ENCODE assay signal across 8 mouse cellular contexts in the genomic region with DNA sequence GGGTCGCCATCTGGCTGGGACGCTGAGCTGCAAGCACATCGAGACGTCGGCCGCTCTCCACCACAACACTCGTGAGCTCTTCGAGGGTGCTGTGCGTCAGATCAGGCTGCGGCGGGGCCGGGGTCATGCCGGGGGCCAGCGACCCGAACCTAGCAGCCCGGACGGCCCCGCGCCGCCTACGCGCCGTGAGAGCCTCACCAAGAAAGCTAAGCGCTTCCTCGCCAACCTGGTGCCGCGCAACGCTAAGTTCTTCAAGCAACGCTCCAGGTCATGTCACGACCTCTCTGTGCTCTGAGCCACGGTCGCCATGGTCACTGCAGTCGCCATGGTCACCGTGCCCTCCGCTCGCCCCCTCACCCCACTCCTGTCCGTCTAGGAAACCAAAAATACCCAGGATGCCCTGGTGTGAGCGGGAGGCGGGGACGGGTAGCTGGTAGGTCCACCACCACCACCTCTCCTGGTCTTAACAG. TPM values are rescaled to one million over a fixed set of nuclear protein-coding genes. Genes with fewer than 3 reads are reported as not detected.
DNase-seq lines count a peak whose midpoint lies in the region; ATAC-seq lines count a peak whose summit lies in the region.

No protein-coding gene starts in this region.

- H3K27me3 ChIP-seq in heart, embryonic 16.5 days (ENCODE audit: control insufficient read depth, insufficient read depth, low read length) = 0 out of 2 replicates have a peak, but pooled peaks cover 9% of the 10 kb centered on the region
- H3K27me3 ChIP-seq in midbrain, embryonic 15.5 days (replicated peaks) = peaks cover 12% of the 10 kb centered on the region

- peak overlapping the region; percentile 81 for H3K4me2 ChIP-seq in heart, embryonic 16.5 days (ENCODE audit: low read depth, low read length)
- H3K4me2 ChIP-seq in midbrain, embryonic 15.5 days = peak overlapping the region; percentile 46

- H3K4me1 ChIP-seq in heart, embryonic 16.5 days (ENCODE audit: control insufficient read depth, insufficient read depth, low read length) = peaks cover 9% of the 10 kb centered on the region; the same call in 1 of the 2 replicates
- peaks cover 29% of the 10 kb centered on the region for H3K4me1 ChIP-seq in midbrain, embryonic 15.5 days

- H3K36me3 ChIP-seq in heart, embryonic 16.5 days (ENCODE audit: control insufficient read depth, insufficient read depth) = no peaks in the 10 kb centered on the region
- no peaks in the 10 kb centered on the region for H3K36me3 ChIP-seq in midbrain, embryonic 15.5 days (replicated peaks)

- peak; percentile 25; the same call in 1 of the 2 replicates for ATAC-seq in heart, embryonic 16.5 days (replicated peaks; ENCODE audit: extremely low read depth, insufficient read depth, low FRiP score)
- no peak for ATAC-seq in midbrain, embryonic 15.5 days (replicated peaks)

- 1% methylated on average over 40 of the region's 40 CpGs for WGBS in heart, embryonic 16.5 days
- WGBS in midbrain, embryonic 15.5 days = 5% methylated on average over 40 of the region's 40 CpGs

- H3K27ac ChIP-seq in heart, embryonic 16.5 days (ENCODE audit: low read length) = no peak overlapping the region
- H3K27ac ChIP-seq in midbrain, embryonic 15.5 days = no peak overlapping the region

- H3K4me3 ChIP-seq in heart, embryonic 16.5 days (ENCODE audit: low read length) = peak overlapping the region; percentile 63
- peak overlapping the region; percentile 27 for H3K4me3 ChIP-seq in midbrain, embryonic 15.5 days

- peak overlapping the region; percentile 79 for H3K9ac ChIP-seq in heart, embryonic 16.5 days (ENCODE audit: low read length)
- peak overlapping the region; percentile 36; the same call in 1 of the 2 replicates for H3K9ac ChIP-seq in midbrain, embryonic 15.5 days

- 0 out of 2 replicates have a peak, but pooled peaks cover 2% of the 10 kb centered on the region for H3K9me3 ChIP-seq in heart, embryonic 16.5 days (replicated peaks; ENCODE audit: control insufficient read depth, low read length)
- no peaks in the 10 kb centered on the region for H3K9me3 ChIP-seq in midbrain, embryonic 15.5 days

- peak; percentile 90 for DNase-seq in heart, adult 11 months
- DNase-seq in heart, adult 9 months (ENCODE audit: low spot score in 2 of 2) = no peak
- peak; percentile 49 for DNase-seq in adrenal gland, postnatal 25 days
- peak; percentile 75 to 84 for DNase-seq in kidney, postnatal 4 days
- peak; percentile 55 for DNase-seq in thymus, postnatal 25 days
- no peak for DNase-seq in urinary bladder, adult 2 months (ENCODE audit: low spot score)

RNA-seq across cellular contexts. Expression of gene Rem2, which starts 3.6 kb away (rescaled TPM):
- total RNA-seq in adrenal gland, postnatal 25 days (2021) = 0.64 and 0.67 TPM in 2 replicates
- 0.59 and 2.2 TPM in 2 replicates for polyA plus RNA-seq in heart, embryonic 16.5 days (2015; fragmentation: Nextera tagmentation; extraction: Ambion mirVana)
- polyA plus RNA-seq in midbrain, embryonic 15.5 days (2015; fragmentation: Nextera tagmentation; extraction: Ambion mirVana) = 45.2 and 47.1 TPM in 2 replicates
- 0.28 and 0.32 TPM in 2 replicates for polyA plus RNA-seq in urinary bladder, adult 2 months (2012; rRNA removed)

RNA-seq across cellular contexts. Expression of gene Lrp10, which starts 15.5 kb away (rescaled TPM):
- 109 and 130 TPM in 2 replicates for total RNA-seq in adrenal gland, postnatal 25 days (2021)
- 45.8 and 52.0 TPM in 2 replicates for polyA plus RNA-seq in heart, embryonic 16.5 days (2015; fragmentation: Nextera tagmentation; extraction: Ambion mirVana)
- 28.9 and 31.4 TPM in 2 replicates for polyA plus RNA-seq in midbrain, embryonic 15.5 days (2015; fragmentation: Nextera tagmentation; extraction: Ambion mirVana)
- polyA plus RNA-seq in urinary bladder, adult 2 months (2012; rRNA removed) = 81.0 and 93.8 TPM in 2 replicates

RNA-seq across cellular contexts. Expression of gene Prmt5, which starts 37.8 kb away (rescaled TPM):
- total RNA-seq in adrenal gland, postnatal 25 days (2021) = 46.6 and 48.6 TPM in 2 replicates
- 55.3 and 57.8 TPM in 2 replicates for polyA plus RNA-seq in heart, embryonic 16.5 days (2015; fragmentation: Nextera tagmentation; extraction: Ambion mirVana)
- polyA plus RNA-seq in midbrain, embryonic 15.5 days (2015; fragmentation: Nextera tagmentation; extraction: Ambion mirVana) = 99.8 and 102 TPM in 2 replicates
- polyA plus RNA-seq in urinary bladder, adult 2 months (2012; rRNA removed) = 38.1 and 40.2 TPM in 2 replicates

RNA-seq across cellular contexts. Expression of gene Mmp14, which starts 48.1 kb away (rescaled TPM):
- total RNA-seq in adrenal gland, postnatal 25 days (2021) = 56.4 and 68.5 TPM in 2 replicates
- 89.5 and 99.5 TPM in 2 replicates for polyA plus RNA-seq in heart, embryonic 16.5 days (2015; fragmentation: Nextera tagmentation; extraction: Ambion mirVana)
- polyA plus RNA-seq in midbrain, embryonic 15.5 days (2015; fragmentation: Nextera tagmentation; extraction: Ambion mirVana) = 45.4 and 51.0 TPM in 2 replicates
- polyA plus RNA-seq in urinary bladder, adult 2 months (2012; rRNA removed) = 202 and 226 TPM in 2 replicates

RNA-seq across cellular contexts. Expression of gene Mrpl52, which starts 52.8 kb away (rescaled TPM):
- total RNA-seq in adrenal gland, postnatal 25 days (2021) = 197 and 205 TPM in 2 replicates
- polyA plus RNA-seq in heart, embryonic 16.5 days (2015; fragmentation: Nextera tagmentation; extraction: Ambion mirVana) = 191 and 212 TPM in 2 replicates
- polyA plus RNA-seq in midbrain, embryonic 15.5 days (2015; fragmentation: Nextera tagmentation; extraction: Ambion mirVana) = 234 and 252 TPM in 2 replicates
- 221 and 233 TPM in 2 replicates for polyA plus RNA-seq in urinary bladder, adult 2 months (2012; rRNA removed)

Comparison
In these comparisons a context has a peak if more than half of its experiments do, and no peak if none do; other contexts are left out.
1. DNase-seq: peak in heart, adult 11 months (single experiment), adrenal gland, postnatal 25 days (single experiment), kidney, postnatal 4 days (2 of 2) and thymus, postnatal 25 days (single experiment); none in heart, adult 9 months (0 of 2) and urinary bladder, adult 2 months (single experiment).
2. RNA of gene Rem2, which starts 3.6 kb away (polyA plus RNA-seq): 45.2 to 47.1 TPM in midbrain, embryonic 15.5 days; 0.59 to 2.2 TPM in heart, embryonic 16.5 days and 0.28 to 0.32 TPM in urinary bladder, adult 2 months; every median in the first group is over 10 times any median in the second.